Mouse (Mus musculus) CD4-positive, CD25-positive, alpha-beta regulatory T cell, adult 2 months (primary cell): Measurements from ENCODE around the gene Bysl.

Source experiments
- DNase-seq: peaks from one replicate; pipeline ENCODE4 v3.0.0-alpha.2; 2012; ENCODE audit warnings: low read depth, low spot score

Bysl gene

DNA sequence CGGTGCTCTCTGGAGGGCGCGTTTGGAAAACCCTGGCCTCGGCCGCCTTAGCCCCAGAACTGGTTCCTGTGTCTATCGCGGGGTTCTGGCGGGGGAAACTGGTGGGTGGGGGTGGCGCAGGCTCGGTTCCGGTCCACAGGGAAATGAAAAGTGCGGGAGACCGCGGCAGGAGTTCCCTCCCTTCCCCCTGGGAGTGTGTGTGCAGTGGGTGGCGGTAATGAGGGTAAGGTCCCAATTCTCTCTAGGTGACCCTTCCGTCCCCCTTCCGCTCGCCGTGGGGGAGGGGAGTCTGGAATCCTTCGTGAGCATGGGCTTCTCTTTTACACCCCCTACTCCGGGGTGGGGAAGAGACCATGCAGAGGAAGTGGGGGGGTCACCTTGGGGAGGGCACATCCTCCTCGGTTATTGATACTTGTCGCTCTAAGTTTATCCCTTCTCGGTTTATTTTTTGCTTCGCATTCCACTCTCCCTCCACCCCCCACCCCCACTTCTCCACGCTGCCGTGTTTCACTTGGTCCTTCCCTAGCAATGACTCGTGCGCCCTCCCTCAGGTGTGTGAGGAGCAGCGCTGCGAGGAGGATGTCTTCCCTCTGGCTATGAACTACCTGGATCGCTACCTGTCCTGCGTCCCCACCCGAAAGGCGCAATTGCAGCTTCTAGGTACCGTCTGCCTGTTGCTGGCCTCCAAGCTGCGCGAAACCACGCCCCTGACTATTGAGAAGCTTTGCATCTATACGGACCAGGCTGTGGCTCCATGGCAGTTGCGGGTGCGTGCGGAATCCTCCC is 16.9 kb downstream of the Bysl start:
- peak; percentile 55 for DNase-seq

DNA sequence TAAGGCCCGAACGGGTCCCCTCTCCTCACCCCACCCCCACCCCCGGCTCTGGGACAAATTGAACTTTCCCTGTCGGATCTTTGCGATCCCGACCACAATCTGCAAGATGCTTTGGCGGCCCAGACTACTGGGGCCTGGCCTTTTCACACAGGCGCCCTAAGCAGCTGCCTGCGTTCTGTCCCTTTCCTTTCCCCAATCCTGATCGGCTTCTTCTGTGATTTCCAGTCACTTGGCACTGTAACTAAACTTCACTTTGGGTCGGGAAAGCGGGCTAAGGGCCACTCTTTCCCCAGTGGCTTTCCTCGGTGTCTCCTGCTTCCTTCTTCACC is 17.5 kb downstream of the Bysl start:
- DNase-seq: no peak

DNA sequence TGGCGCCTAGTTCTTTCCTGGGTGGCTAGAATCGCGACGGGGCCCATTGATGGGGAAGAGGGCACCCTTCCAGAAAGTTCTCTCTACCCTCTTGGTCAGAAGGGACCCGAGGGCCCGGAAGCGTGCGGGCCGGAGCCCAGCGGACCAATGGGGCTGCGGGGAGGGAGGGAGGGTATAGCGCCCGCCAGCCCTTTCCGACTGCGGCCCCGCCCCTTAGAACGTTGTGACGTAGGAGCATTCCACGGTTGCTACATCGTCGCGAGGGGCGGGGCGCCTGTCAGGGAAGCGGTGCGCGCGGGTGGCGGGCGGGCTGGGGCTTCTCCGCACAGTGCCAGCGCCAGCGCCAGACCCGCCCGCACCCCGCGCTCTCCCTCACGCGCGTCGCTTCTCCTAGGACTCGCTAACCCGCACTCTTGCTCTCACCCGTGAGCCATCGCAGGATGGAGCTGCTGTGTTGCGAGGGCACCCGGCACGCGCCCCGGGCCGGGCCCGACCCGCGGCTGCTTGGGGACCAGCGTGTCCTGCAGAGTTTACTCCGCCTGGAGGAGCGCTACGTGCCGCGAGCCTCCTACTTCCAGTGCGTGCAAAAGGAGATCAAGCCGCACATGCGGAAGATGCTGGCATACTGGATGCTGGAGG is 18.0 kb downstream of the Bysl start:
- DNase-seq: peak; percentile 96

DNA sequence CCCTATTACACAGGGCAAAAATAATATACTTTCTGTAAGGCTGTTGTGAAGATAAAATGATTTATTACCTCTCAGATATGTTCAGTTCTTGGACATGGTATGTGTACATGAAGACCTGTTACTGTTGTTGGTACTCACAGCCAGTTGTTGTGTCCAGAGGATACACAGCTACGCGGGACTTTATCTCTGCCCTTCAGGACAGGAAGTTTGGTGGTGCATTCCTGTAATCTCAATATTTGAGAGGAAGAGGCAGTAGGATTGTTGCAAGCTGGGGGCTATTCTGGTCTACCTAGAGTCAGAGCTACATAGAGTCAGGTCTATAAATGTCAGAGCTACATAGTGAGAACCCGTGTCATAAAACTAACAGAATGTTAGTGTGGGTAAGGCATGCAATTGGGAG is 20.2 kb downstream of the Bysl start:
- DNase-seq: no peak

DNA sequence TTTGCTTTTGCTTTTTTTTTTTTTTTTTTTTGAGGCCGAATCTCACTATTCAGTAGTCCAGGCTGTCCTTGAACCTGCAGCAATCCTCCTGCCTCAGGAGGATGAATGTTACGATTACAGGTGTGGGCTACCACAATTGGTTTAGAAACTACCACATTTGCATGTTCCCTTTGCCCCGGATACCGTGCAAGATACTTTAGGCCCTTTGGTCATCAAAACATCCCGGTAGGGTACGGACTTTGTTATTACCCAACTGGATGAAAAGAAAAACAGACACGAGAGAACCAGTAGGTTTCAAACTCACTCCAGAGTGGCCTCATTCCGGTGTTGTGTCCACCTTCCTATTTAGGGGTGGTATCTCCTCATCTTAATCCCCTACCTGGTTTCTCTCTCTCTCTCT is 22.8 kb downstream of the Bysl start:
- no peak for DNase-seq

DNA sequence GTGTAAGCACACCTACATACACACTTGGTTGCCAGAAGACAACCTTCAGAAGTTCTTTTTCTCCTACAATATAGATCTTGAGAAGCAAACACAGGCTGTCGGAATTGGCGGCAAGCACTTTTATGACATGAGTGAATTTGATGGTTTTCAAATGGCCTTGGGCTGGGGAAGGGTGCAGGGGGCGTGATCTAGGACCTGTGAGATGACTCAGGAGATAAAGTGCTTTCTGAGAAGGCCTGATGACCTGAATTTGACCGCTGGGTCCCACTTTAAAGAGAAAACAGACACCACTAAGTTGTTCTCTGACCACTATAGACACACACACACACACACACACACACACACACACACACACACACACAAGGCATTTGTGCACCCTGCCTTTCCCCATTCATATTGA is 30.3 kb downstream of the Bysl start:
- DNase-seq: no peak

DNA sequence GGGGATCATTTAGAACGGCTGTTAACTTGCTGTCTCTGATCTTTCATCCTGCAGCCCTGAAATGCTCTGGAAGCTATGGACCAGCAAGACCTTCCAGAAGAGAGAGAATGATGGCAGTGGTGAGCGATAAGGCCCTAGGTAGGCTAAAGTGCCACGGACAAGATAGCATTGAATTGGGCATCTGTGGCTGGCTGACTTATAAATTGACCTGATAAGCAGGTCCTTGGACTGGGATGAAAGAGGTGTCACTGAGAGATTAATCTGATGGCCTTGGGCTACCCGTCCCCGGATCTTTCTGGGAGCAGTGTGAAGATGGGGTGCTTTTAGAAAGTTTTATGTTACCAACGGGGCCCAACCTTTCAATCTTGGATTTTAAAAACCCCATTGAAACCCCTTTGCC is 32.6 kb downstream of the Bysl start:
- no peak for DNase-seq

DNA sequence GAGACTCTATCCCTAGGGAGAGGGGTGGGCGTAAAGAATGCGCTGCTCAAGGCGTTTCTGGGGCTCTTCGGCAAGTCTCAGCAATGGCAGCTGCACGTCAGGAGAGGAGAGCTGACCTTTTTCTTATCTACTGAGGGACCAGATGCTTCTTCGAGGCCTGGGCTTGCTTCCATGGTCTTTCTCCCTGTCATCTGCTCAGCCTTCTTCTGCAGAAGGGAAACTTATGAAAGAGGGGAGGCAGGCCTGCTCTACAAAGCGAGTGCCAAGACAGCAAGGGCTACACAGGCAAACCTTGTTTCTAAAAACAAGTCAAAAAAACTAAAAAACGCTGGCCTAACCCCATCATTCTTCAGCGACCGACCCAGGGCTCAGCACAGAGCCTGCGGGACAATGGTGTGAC is 36.5 kb downstream of the Bysl start:
- no peak for DNase-seq

DNA sequence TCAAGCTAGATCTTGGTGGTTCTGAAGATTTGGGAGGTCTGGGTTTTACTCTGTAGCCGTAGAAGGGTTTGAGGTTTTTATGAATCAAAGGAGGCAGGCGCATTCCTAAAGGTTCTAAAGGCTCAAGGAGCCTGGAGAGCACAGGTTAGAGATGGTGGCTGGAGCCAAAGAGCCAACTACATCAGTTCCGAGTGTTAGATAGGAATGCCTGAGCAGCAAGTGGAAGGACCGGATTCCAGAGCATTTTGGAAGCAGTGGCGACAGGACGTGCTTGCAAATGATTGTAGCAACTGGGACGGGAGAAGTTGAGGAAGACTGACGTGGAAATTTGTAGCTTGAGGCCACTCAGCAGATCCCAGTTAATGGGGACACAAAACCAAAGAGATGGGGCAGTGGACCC is 37.3 kb downstream of the Bysl start:
- no peak for DNase-seq

DNA sequence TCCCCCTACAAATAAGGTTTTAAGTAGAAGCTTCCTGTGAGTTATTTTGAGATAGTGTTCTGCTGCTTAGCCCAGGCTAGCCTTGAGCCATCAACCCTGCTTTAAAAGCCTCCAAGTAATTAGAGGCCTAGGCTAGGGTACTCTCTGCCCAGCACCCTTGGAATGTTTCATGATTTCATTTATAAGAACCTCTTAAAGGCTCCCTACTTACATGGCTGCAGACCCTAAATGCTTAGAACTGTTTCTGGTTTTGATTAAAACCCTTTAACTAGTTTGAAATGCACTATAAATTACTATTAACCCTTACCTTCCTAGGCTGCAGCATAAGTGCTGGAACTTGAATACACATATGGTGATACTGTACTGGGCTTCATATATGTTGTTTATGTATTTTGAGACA is 38.9 kb downstream of the Bysl start:
- no peak for DNase-seq

DNA sequence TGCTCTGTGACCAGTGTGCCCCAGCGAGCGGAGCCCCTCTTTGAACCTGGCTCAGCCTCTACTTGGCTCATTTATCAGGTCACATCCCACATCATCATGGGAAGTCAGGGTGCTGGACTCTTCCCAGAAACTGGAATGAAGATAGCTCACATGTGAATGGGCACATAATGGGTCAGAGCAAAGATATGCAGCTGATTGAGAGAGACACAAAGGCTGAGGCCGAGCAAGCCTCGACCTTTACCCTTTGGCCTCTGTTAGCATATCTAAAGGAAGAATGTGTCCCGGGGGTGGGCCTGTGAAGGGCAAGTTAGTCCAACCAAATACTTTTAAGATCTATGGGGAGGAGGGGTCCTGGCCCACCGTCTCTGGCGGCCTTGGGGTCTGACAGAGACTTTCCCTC is 39.7 kb downstream of the Bysl start:
- DNase-seq: no peak

DNA sequence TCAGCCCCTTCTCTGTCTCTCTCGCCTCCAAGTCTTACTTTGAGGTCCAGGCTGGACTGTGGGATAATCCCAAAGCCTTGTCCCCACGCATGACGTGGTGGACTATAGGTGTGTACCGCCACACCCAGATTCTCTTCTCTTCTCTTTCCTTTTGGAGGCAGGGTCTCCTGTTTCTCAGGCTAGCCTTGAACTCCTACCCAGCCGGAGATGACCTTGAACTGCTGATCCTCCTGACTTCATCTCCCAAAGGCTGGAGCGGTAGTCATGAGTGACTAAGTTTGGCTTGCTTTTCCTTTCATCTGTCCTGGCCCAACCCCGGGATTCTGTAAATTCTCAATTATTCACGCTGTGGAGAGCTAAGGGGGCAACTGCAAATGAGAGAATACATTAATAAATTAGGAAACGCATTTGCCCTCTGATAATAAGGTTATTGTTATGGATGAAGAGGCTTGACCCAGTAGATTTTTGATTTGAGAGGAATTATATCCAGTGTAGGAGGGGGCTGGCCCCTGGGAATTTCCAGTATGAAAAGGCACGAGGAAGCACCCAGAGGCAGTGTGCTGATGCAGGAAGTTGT is 42.3 kb downstream of the Bysl start:
- DNase-seq: no peak

DNA sequence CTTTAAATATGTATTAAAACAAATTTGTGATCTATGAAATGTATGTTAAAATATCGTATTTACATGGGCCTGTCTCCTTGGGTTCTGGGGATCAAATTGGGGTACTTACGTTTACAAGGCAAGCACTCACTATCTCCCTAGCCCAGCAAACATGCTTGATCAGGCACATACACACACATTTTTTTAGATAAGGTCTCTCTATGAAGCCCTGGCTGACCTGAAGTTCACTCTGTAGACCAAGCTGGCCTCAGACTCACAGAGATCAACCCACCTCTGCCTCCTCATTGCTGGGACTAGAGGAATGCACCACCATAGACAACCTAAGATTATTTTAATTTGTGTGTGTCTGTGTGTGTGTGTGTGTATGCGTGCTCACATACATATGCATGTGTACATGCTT is 42.9 kb downstream of the Bysl start:
- DNase-seq: no peak

DNA sequence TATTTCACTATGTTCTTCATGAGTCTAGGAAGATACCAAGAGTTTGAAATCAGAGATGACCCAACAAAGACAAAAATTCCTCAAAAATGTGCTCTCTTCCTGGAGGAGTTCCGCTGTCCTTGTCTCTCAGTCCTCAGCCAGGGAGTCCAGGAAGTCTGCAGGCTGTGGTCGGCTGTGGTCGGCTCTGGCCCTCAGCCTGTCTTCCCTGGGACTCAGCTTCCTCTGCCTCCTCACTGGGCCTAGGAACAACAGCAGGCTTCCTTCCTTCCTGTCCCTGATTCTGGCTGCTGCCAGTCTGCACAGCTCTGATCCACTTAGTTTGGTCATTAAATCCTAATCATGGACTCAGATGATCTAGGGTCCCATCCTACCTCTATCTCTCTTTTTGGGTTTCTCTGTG is 44.0 kb downstream of the Bysl start:
- no peak for DNase-seq

DNA sequence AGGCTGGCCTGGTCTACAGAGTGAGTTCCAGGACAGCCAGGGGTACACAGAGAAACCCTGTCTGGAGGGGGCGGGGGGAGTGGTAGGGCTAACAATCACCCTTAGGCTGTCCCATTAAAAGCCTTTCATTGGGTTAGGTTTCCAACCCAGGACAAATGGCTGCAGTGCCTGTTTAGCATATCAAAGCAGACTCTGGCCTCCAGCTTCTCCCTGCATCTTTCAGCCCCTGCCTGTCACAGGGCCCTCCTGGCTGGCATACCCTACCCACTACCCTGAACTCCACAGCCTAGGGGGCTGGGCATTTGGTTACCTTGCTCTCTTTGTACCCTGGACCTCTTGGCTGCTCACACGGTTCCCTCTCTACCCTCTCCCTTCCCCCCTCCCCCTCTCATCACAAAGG is 45.2 kb downstream of the Bysl start:
- DNase-seq: no peak

DNA sequence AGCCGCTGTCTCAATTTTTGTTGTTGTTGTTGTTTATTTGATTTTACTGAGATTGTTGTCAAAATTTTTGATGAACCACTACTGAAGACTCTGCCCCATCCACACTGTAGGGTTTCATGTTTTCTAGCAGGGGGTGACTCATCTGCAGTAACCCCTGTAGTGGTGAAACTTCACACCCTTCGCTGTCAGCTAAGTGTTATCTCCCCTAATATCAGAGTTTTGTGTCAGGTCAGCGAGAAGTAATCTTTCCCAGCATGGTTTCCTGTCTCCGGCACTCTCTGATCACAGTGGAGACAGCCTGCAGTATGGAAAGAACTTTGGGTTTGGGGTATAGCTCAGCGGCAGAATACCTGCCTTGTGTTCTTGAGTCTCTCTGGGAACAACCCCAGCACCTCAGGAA is 46.7 kb downstream of the Bysl start:
- DNase-seq: peak; percentile 22

DNA sequence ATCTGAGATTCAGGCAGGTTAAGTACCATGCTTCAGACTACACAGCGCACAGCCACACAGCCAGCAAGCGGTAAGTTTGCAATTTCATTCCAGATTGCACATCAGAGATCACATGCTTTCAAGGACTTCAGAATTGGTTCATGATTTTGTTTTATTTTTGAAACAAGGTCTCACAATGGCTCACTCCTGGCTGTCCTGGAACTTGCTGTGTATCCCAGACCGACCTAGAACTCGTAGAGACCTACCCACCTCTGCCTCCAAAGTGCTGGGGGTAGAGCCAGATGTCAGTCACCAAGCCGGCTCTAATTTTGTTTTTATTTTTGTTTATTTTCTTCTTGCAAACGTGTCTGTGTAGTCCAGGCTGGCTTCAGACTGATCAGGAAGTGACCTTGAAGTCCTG is 48.4 kb downstream of the Bysl start:
- no peak for DNase-seq

DNA sequence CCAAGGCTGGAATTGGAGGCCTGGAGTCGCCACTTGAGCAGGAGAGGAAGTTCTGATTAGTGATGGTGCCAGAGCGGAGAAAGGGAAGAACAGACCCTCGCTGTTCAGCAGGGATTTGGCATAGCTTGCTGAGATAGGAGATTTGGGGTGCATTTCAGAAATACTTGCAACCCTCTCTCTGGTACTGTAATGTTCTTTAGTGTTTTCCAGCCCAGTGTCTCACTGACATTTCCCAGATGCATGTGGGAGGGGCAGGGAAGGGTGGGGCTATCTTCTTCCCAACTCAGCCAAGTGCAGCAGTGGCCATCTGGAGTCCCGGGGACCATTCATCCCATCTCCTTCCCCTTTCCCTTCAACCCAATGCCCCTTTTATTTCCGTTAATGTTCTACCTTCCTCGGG is 51.6 kb downstream of the Bysl start:
- no peak for DNase-seq

DNA sequence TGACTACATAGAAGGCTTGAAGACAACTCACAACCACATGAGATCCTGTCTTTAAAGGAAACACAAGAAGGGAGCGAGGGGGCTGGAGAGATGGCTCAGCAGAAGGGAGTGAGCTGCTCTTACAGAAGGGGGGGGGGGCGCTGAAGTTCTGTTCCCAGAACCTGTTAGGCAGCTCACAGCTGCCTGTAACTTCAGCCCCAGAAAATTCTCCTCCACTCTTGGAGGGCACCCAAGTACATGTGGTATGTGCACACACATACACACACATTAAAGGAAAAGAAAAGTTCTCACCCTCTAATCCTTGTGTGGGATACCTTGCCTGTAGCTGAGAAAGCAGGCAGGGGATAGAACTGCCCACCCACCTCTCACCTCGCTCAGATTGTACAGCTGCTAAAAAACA is 54.1 kb downstream of the Bysl start:
- no peak for DNase-seq

DNA sequence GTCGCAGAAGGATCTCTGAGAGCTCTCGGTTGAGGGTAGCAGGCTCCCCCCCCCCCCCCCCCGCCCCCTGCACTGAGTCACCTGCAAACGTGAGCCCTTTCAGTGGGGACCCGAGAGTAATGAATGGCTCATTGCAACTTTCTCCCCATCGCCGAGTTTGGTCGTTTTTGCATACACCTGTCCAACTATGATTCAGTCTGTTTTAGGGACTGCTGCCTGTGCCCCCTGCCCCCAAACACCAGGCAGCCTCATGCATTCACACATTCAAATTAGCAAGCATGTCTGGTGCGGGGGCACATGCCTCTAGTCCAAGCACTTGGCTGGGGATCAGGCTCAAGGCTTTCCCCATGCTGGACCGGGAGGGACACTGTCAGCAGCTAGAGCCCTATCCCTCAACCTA is 56.7 kb downstream of the Bysl start:
- DNase-seq: no peak

DNA sequence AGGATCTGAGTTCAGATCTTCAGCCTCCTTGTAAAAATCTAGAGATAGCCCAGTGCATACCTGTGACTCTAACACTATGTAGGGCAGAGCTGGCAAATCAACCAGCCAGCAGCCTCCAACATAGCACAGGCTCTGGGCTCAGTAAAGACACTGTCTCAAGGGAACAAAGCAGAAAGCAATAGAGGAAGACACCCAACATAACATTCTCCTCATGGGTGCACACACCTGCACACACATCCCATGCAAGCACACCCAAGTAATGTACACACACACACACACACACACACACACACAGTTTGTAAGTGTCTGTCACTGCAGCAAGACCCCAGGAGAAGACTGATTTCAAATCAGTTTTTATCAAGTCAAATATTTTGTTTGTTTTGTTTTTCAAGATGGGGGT is 58.3 kb downstream of the Bysl start:
- DNase-seq: no peak

DNA sequence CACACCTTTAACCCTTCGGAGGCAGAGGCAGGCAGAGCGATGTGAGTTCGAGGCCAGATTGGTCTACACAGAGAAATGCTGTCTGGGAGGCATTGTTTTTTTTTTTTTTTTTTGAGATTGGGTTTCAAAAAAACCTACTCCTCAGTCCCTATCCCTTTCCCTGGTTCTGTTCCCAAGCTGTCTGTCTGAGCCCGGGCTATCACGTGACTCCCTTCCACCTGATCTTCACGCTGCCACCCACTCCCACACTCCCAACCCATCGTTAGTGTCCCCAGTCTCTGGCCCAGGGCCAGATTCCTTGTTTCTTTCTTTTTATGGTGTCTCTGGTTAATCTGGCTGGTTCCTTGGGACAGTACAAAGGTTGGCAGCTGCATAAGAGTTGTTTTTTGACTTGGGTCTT is 60.2 kb downstream of the Bysl start:
- no peak for DNase-seq
